Mouse (Mus musculus) bone marrow macrophage, adult 2 months (primary cell): Measurements from ENCODE around the gene Slc7a10. TPM values are rescaled to one million over a fixed set of nuclear protein-coding genes. Genes with fewer than 3 reads are reported as not detected.

Experiments used
- H3K27ac ChIP-seq: 2 replicates; pipeline ENCODE4 v1.5.1; 2012; ENCODE audit warnings: low read depth, low read length; ENCODE audit not compliant: insufficient read depth
- H3K4me1 ChIP-seq: 2 replicates; pipeline ENCODE4 v1.6.1; 2012; ENCODE audit warnings: low read length; ENCODE audit not compliant: control insufficient read depth, insufficient read depth
- H3K4me3 ChIP-seq: 2 replicates; pipeline ENCODE4 v1.5.1; 2012; ENCODE audit warnings: mild to moderate bottlenecking, low read length, moderate library complexity; ENCODE audit not compliant: insufficient read depth
- CTCF ChIP-seq: IDR thresholded peaks from 2 replicates; pipeline ENCODE4 v1.5.1; 2012; ENCODE audit warnings: low read depth, mild to moderate bottlenecking, low read length, moderate library complexity
- POLR2A ChIP-seq: IDR thresholded peaks from 2 replicates; pipeline ENCODE4 v1.6.1; 2012; ENCODE audit warnings: mild to moderate bottlenecking, low read depth, low read length, borderline replicate concordance
- polyA plus RNA-seq: library from polyadenylated mRNA; stranded (reverse); fragments of >200 nt; gene quantifications from 2 replicates; pipeline ENCODE4 v1.2.4, GENCODE M21; 2012; ENCODE audit not compliant: missing spikeins, insufficient read depth, insufficient read length

Gene Slc7a10
- polyA plus RNA-seq, 1 experiment: not detected

- Histone ChIP-seq H3K27ac (no peak overlapping the region), H3K4me1 (no peaks in the 10 kb centered on the region), H3K4me3 (no peak overlapping the region)
- TF ChIP-seq CTCF (no peak), POLR2A (no peak)
Measured at GRCm38 (mm10) chr7:35198981-35199754, 13.0 kb downstream of the Slc7a10 start.

DNA sequence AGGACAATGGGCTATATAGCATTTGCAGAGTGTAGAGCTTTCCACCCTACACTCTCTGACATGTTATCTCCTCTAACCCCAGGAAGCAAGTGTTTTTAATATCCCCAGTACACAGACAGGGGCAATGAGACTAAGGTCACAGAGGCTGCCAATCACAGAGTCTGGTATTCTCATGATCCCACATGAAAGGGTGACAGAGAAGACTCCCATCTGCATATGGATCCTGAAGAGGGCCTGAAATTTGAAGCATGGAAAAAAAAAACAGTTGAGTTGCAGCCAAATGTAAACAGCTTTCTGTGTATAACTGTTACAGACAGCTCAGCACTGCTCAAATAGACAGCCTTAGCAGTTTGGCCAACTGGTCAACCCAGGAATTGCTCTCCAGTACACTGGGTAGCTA, 13.6 kb downstream of the Slc7a10 start:
- Histone ChIP-seq H3K27ac (no peak overlapping the region), H3K4me1 (no peaks in the 10 kb centered on the region), H3K4me3 (no peak overlapping the region)
- no peak for TF ChIP-seq CTCF
- TF ChIP-seq POLR2A: no peak

DNA sequence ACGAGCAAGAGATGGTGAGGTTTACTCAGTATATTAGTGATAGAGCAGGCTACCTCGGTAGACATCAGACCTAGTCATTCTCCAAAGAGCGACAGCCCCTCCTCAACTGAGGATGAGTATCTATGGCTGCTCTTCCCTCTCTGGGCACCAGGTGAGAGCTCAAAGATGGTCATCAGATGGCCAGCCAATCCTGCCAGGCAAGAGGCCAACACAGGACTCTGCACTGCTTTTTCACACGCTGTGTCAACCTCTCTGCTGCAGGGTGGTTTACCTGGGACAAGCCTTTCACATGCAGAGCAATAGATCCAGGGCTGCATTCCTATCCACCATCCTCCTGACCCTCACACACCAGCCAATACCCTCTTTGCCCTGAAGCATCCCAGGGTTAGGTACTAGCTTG, 25.6 kb downstream of the Slc7a10 start:
- H3K4me1 ChIP-seq: no peaks in the 10 kb centered on the region
- no peak for TF ChIP-seq POLR2A

GRCm38 (mm10) chr7:35214442-35215222, 28.4 kb downstream of the Slc7a10 start:
- Histone ChIP-seq H3K27ac (no peak overlapping the region), H3K4me3 (peak overlapping the region; percentile 46), H3K4me1 (no peaks in the 10 kb centered on the region)
- TF ChIP-seq POLR2A: no peak
- TF ChIP-seq CTCF: no peak

More for the DNA sequence above, 25.6 kb downstream of the Slc7a10 start:
- H3K4me3 ChIP-seq: no peak overlapping the region
- no peak overlapping the region for H3K27ac ChIP-seq

DNA sequence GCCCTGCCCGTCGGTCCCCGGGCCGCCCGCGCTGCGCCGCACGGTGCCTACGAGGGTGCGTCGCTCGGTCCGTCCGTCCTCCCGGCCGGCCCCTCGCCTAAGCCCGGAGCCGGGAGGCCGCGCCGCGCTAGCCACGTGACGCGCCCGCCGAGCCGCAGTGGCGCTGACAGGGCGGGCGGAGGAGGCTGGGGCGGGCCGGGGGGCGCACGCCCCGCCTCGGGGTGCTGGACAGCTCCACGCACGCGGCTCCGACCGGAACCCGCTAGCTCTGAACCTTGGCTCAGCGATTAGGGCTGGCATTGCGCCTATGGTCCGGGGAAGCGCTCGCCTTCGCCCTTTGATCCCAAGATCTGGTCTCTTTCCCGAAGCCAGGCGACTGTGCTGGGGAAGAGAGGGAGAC, 29.0 kb downstream of the Slc7a10 start, which contains the start of gene Lrp3:
Gene Lrp3 (minus strand): TSS at position 274 of the 400 bp plus-strand sequence.
- TF ChIP-seq CTCF (no peak), POLR2A (no peak)
- H3K27ac ChIP-seq: no peak within 1 kb of the TSS
- H3K4me1 ChIP-seq: no peaks in the 10 kb centered on the region
- H3K4me3 ChIP-seq: peak within 1 kb of the TSS; percentile 46

DNA sequence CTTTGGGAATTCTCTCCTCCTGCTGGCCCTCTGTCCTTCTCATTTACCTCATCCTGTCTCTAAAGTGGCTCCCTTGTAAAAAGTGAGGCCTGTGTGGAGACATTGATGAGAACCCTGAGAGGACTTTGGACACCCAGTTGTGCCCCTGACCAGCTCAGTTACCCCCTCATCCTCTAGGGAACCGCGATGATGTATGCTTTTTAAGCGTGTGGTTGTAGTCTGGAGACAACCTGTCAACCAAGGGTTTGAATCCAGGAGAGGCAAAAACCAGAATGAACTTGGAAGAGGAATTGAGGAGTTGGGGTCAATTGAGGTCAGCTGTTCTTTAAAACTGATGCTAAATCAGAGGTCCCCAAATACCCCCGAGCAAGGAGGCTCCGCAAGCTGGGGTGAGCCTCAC, 29.5 kb downstream of the Slc7a10 start:
- Histone ChIP-seq H3K27ac (no peak overlapping the region), H3K4me3 (peak overlapping the region; percentile 46), H3K4me1 (no peaks in the 10 kb centered on the region)
- no peak for TF ChIP-seq CTCF
- TF ChIP-seq POLR2A: no peak

DNA sequence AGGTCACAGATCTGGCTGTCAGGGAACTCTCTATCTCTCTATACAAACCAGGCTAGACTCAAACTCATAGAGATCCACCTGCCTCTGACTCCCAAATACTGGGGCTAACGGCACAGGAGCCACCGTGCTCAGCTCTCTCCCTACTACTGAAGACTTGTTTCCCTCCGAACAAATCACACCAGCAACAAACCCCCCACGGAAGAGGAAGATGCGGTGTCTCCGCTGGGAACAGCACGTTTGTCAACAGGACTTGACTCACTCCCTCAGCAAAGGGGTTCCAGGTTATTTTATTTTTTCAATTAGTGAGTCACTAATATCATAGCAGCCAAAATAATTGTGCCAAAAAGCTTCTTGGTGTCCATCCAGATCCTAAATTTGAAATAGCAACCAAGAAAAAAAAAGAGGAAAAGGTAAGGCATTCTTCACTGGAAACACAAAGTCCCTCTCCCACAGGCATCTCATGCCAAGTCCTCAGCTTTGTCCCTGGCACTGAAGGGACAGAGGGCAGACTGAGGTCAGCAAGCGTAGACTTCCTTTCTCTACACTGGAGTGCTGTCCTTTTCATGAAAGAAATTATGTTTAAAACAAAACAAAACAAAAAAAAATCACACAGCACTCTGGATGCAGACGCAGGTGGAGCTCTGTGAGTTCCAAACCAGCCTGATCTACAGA, 34.6 kb downstream of the Slc7a10 start:
- H3K27ac ChIP-seq: no peak overlapping the region
- TF ChIP-seq CTCF (no peak), POLR2A (no peak)
- H3K4me3 ChIP-seq: no peak overlapping the region
- no peaks in the 10 kb centered on the region for H3K4me1 ChIP-seq

GRCm38 (mm10) chr7:35230333-35230732, 44.1 kb downstream of the Slc7a10 start:
- H3K4me3 ChIP-seq: no peak overlapping the region
- H3K27ac ChIP-seq: no peak overlapping the region
- TF ChIP-seq POLR2A (no peak), CTCF (no peak)
- H3K4me1 ChIP-seq: no peaks in the 10 kb centered on the region

DNA sequence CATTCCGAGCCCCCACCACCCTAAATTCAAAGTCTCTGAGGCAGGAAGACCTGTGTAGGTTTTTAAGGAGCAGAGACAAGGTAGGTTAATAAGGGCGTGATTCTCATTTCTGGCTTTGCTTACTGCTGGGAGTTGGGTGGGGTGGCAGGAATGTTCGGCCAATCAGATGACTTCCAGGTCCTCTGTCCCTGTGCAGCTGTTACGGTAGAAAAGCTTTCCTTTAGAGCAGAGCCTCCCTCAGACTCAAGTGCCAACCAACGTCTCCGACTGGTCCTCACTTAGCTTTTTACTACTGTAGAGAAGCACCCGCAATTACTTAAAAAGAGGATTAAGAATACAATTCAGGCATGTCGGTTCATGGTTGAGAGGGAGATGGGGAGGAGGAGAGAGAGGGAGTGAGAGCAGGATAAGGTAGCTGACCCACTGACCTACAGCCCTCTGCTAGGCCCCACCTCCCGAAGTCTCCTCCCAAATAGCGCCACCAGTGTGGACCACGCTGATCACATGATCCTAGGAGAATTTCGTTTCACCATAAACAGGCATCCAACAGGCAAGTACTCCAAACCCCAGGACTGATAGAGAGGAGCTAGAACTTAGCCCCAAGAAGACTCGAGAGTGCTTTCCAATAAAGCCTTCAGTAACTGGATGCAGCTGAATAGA, 46.7 kb downstream of the Slc7a10 start:
- no peak for TF ChIP-seq CTCF
- no peak for TF ChIP-seq POLR2A
- Histone ChIP-seq H3K4me3 (no peak overlapping the region), H3K4me1 (peaks cover 3% of the 10 kb centered on the region), H3K27ac (no peak overlapping the region)

- TF ChIP-seq POLR2A: no peak
- TF ChIP-seq CTCF: no peak
- peak overlapping the region; percentile 61 for H3K4me3 ChIP-seq
- H3K4me1 ChIP-seq: peaks cover 3% of the 10 kb centered on the region
- peak overlapping the region; percentile 64 for H3K27ac ChIP-seq
Measured at GRCm38 (mm10) chr7:35233861-35234260, 47.7 kb downstream of the Slc7a10 start.
